Mouse (Mus musculus) kidney, embryonic 16.5 days (tissue): Measurements from ENCODE around the gene Slc13a3. TPM values are rescaled to one million over a fixed set of nuclear protein-coding genes. Genes with fewer than 3 reads are reported as not detected.

Experiments
- ATAC-seq: fragments of 200-750 bp; cut with Nextera tagmentation; 2 replicates; pipeline ENCODE4 v1.8.0; 2017; ENCODE audit warnings: moderate TSS enrichment; ENCODE audit not compliant: low FRiP score, low TSS enrichment
- H3K27ac ChIP-seq: fragments of 300-500 bp; sonication (generic); 2 replicates; pipeline ENCODE4 v1.5.1; 2014; ENCODE audit warnings: low read length
- H3K27me3 ChIP-seq: fragments of 300-500 bp; sonication (generic); 2 replicates; pipeline ENCODE4 v1.6.1; 2014; ENCODE audit warnings: low read length, control low read depth, mixed read lengths; ENCODE audit not compliant: insufficient read depth
- H3K36me3 ChIP-seq: fragments of 300-500 bp; sonication (generic); 2 replicates; pipeline ENCODE4 v1.6.1; 2014; ENCODE audit warnings: low read length, control low read depth, mixed read lengths; ENCODE audit not compliant: insufficient read depth
- H3K4me1 ChIP-seq: fragments of 300-500 bp; sonication (generic); 2 replicates; pipeline ENCODE4 v1.6.1; 2014; ENCODE audit warnings: low read length, control low read depth, mixed read lengths; ENCODE audit not compliant: insufficient read depth
- H3K4me2 ChIP-seq: fragments of 300-500 bp; sonication (generic); replicated peaks from 2 replicates; pipeline ENCODE4 v1.6.1; 2014; ENCODE audit warnings: low read depth, low read length
- H3K4me3 ChIP-seq: fragments of 300-500 bp; sonication (generic); 2 replicates; pipeline ENCODE4 v1.5.1; 2014; ENCODE audit warnings: mild to moderate bottlenecking, low read length
- H3K9ac ChIP-seq: fragments of 300-500 bp; sonication (generic); replicated peaks from 2 replicates; pipeline ENCODE4 v1.6.1; 2014; ENCODE audit warnings: low read length
- H3K9me3 ChIP-seq: fragments of 300-500 bp; sonication (generic); 2 replicates; pipeline ENCODE4 v1.6.1; 2016; ENCODE audit warnings: low read length, control low read depth
- WGBS: fragments of 180-500 bp; shearing (Covaris S2); extraction: QIAGEN DNeasy Blood & Tissue Kit; methylation state at CpG from one replicate; pipeline ENCODE4 v1.1.7; 2014; 5-methylcytosine and 5-hydroxymethylcytosine counted together
- polyA plus RNA-seq: library from polyadenylated mRNA; unstranded; fragments of >200 nt; fragmentation: Nextera tagmentation; extraction: Ambion mirVana; gene quantifications from 2 replicates; pipeline ENCODE4 v1.2.1, GENCODE M21; 2015

The Slc13a3 gene
- polyA plus RNA-seq, 1 experiment from 2014 or later, result 4.5 TPM

GRCm38 (mm10) chr2:165375478-165375877, 97.6 kb downstream of the Slc13a3 start:
- Histone ChIP-seq H3K27ac (no peak overlapping the region), H3K9me3 (peaks cover 5% of the 10 kb centered on the region), H3K4me3 (no peak overlapping the region), H3K9ac (no peak overlapping the region), H3K4me1 (no peaks in the 10 kb centered on the region), H3K36me3 (peaks cover 43% of the 10 kb centered on the region), H3K27me3 (no peaks in the 10 kb centered on the region), H3K4me2 (no peak overlapping the region)
- ATAC-seq, result no peak
- 90% methylated on average over 5 of the region's 5 CpGs for WGBS

GRCm38 (mm10) chr2:165371066-165371465, 102.0 kb downstream of the Slc13a3 start:
- ATAC-seq, result no peak
- H3K9ac ChIP-seq, result no peak overlapping the region
- no peak overlapping the region for H3K4me2 ChIP-seq
- H3K36me3 ChIP-seq, result peaks cover 7% of the 10 kb centered on the region; the same call in 1 of the 2 replicates
- H3K27me3 ChIP-seq, result no peaks in the 10 kb centered on the region
- no peak overlapping the region for H3K27ac ChIP-seq
- peaks cover 19% of the 10 kb centered on the region for H3K4me1 ChIP-seq
- no peak overlapping the region for H3K4me3 ChIP-seq
- no peaks in the 10 kb centered on the region for H3K9me3 ChIP-seq
- 26% methylated on average over 3 of the region's 3 CpGs for WGBS

GRCm38 (mm10) chr2:165370348-165370747, 102.7 kb downstream of the Slc13a3 start:
- Histone ChIP-seq H3K27ac (no peak overlapping the region), H3K9ac (no peak overlapping the region), H3K36me3 (peaks cover 7% of the 10 kb centered on the region; the same call in 1 of the 2 replicates), H3K4me2 (no peak overlapping the region), H3K4me3 (no peak overlapping the region), H3K9me3 (no peaks in the 10 kb centered on the region), H3K4me1 (peaks cover 19% of the 10 kb centered on the region), H3K27me3 (no peaks in the 10 kb centered on the region)
- ATAC-seq, result no peak
- WGBS, result 85% methylated on average over 3 of the region's 3 CpGs

- Histone ChIP-seq H3K27ac (peak within 1 kb of the TSS; percentile 59), H3K36me3 (no peaks in the 10 kb centered on the region), H3K4me3 (peak within 1 kb of the TSS; percentile 40), H3K4me2 (peak within 1 kb of the TSS; percentile 58), H3K9ac (peak within 1 kb of the TSS; percentile 42), H3K27me3 (no peaks in the 10 kb centered on the region), H3K9me3 (no peaks in the 10 kb centered on the region), H3K4me1 (peaks cover 19% of the 10 kb centered on the region)
- under 1% methylated on average over 27 of the region's 27 CpGs for WGBS
- no peak for ATAC-seq
Observed at GRCm38 (mm10) chr2:165368496-165368895, 104.5 kb downstream of the Slc13a3 start, which contains the start of gene Zfp663. Gene Zfp663 (minus strand): TSS chr2:165368729.

- WGBS, result 2% methylated on average over 13 of the region's 13 CpGs
- peak overlapping the region; percentile 40 for H3K4me3 ChIP-seq
- H3K4me1 ChIP-seq, result peaks cover 19% of the 10 kb centered on the region
- peak overlapping the region; percentile 42; the same call in 1 of the 2 replicates for H3K9ac ChIP-seq
- 0 out of 2 replicates have a peak, but pooled peaks have one; percentile 28 for ATAC-seq
- peak overlapping the region; percentile 58 for H3K4me2 ChIP-seq
- H3K36me3 ChIP-seq, result no peaks in the 10 kb centered on the region
- no peaks in the 10 kb centered on the region for H3K9me3 ChIP-seq
- no peaks in the 10 kb centered on the region for H3K27me3 ChIP-seq
- H3K27ac ChIP-seq, result peak overlapping the region; percentile 59
Observed at GRCm38 (mm10) chr2:165367868-165368439, 105.1 kb downstream of the Slc13a3 start.

GRCm38 (mm10) chr2:165367047-165367520, 105.9 kb downstream of the Slc13a3 start:
- ATAC-seq, result peak; percentile 78
- Histone ChIP-seq H3K27me3 (no peaks in the 10 kb centered on the region), H3K27ac (0 out of 2 replicates have a peak overlapping the region, but pooled peaks have one; percentile 40), H3K9ac (no peak overlapping the region), H3K4me2 (peak overlapping the region; percentile 32), H3K36me3 (no peaks in the 10 kb centered on the region), H3K4me1 (peaks cover 19% of the 10 kb centered on the region), H3K4me3 (peak overlapping the region; percentile 3; the same call in 1 of the 2 replicates), H3K9me3 (no peaks in the 10 kb centered on the region)
- WGBS, result 6% methylated on average over 5 of the region's 8 CpGs

- Histone ChIP-seq H3K4me2 (0 out of 2 replicates have a peak overlapping the region, but pooled peaks have one; percentile 7), H3K4me3 (0 out of 2 replicates have a peak overlapping the region, but pooled peaks have one; percentile 3), H3K27ac (no peak overlapping the region), H3K27me3 (no peaks in the 10 kb centered on the region), H3K4me1 (peaks cover 19% of the 10 kb centered on the region), H3K9me3 (no peaks in the 10 kb centered on the region), H3K9ac (no peak overlapping the region), H3K36me3 (no peaks in the 10 kb centered on the region)
- ATAC-seq, result no peak
- WGBS, result 10% methylated on average over 21 of the region's 21 CpGs
Observed at GRCm38 (mm10) chr2:165364334-165365091, 108.5 kb downstream of the Slc13a3 start.

GRCm38 (mm10) chr2:165363282-165363681, 109.7 kb downstream of the Slc13a3 start:
- Histone ChIP-seq H3K27me3 (no peaks in the 10 kb centered on the region), H3K9ac (no peak overlapping the region), H3K36me3 (no peaks in the 10 kb centered on the region), H3K27ac (no peak overlapping the region), H3K4me1 (peaks cover 14% of the 10 kb centered on the region), H3K4me3 (no peak overlapping the region), H3K9me3 (no peaks in the 10 kb centered on the region), H3K4me2 (no peak overlapping the region)
- WGBS, result 92% methylated on average over 6 of the region's 6 CpGs
- ATAC-seq, result no peak

GRCm38 (mm10) chr2:165360861-165361260, 112.2 kb downstream of the Slc13a3 start:
- ATAC-seq, result no peak
- 6% methylated on average over 1 of the region's 1 CpGs for WGBS
- Histone ChIP-seq H3K36me3 (no peaks in the 10 kb centered on the region), H3K9ac (no peak overlapping the region), H3K27me3 (no peaks in the 10 kb centered on the region), H3K4me1 (no peaks in the 10 kb centered on the region), H3K27ac (no peak overlapping the region), H3K4me2 (no peak overlapping the region), H3K4me3 (no peak overlapping the region), H3K9me3 (no peaks in the 10 kb centered on the region)
